2 mouse cellular contexts compared by ENCODE assay signal in genomic region chr11:109406431-109406830, GRCm38 (mm10).
TF ChIP-seq lines count a peak whose summit lies in the region.

No protein-coding gene starts in this region.

TF ChIP-seq in ES-E14, 5 proteins besides CTCF, POLR2A, EP300 and RAD21 (continued from another document):
- TF ChIP-seq ZC3H11A (IDR thresholded peaks at IDR 0.05; ENCODE audit: borderline replicate concordance, low read depth, low read length), result no peak

TF ChIP-seq in MEL, 35 proteins besides CTCF, POLR2A, EP300 and RAD21 (continued from another document):
- TF ChIP-seq MAFK (IDR thresholded peaks at IDR 0.05; ENCODE audit: borderline replicate concordance, low read depth, low read length), result peak; percentile 73; the same call in 1 of the 2 replicates
- TF ChIP-seq SIN3A (IDR thresholded peaks at IDR 0.05; ENCODE audit: low read length), result no peak
- TF ChIP-seq POLR2AphosphoS5 (IDR thresholded peaks at IDR 0.05; ENCODE audit: borderline replicate concordance, low read depth, low read length), result no peak
- no peak for TF ChIP-seq JUND (IDR thresholded peaks at IDR 0.05; ENCODE audit: low read depth, low read length)
